Mouse (Mus musculus) stomach, adult 2 months (tissue): ENCODE data around the gene Cyp2d10. TPM values are rescaled to one million over a fixed set of nuclear protein-coding genes. Genes with fewer than 3 reads are reported as not detected.

Source experiments
- polyA plus RNA-seq: library from polyadenylated mRNA; depleted of rRNA; stranded (reverse); fragments of >200 nt; gene quantifications from 2 replicates; pipeline ENCODE4 v1.2.3, GENCODE M21; 2012; rRNA removed

Cyp2d10 gene
- polyA plus RNA-seq: 1.2 and 2.6 TPM in 2 replicates

GRCm38 (mm10) chr15:82406981-82407380 lies at the start of gene Cyp2d10:
Gene Cyp2d10, minus strand, starts transcription at chr15:82407195.

DNA sequence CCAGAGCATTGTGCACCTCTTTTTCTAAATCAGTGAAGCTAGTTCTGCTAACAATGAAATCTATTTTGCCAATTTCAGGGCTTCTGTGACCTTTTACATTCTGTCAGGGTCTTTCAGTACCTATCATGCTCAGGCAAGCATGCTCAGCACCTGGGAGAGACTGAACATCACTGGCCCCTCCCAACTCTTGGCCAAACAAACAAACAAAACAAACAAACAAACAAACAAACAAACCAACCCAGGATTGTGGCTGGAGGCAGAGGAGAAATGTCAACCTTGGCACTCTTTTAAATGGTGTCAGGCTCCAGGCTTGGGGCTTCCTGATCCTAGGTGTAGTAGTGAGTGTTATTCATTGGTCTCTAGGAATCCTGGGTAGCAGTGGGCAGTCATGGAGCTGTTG lies 26.1 kb upstream of the Cyp2d10 start, which contains the start of gene Cyp2d9:
Cyp2d9 (plus strand) TSS at position 301 of the 400 bp plus-strand sequence.

GRCm38 (mm10) chr15:82393922-82394321 lies 13.1 kb downstream of the Cyp2d10 start, which contains the start of gene Cyp2d11:
Gene Cyp2d11, minus strand, starts transcription at chr15:82394022.

DNA sequence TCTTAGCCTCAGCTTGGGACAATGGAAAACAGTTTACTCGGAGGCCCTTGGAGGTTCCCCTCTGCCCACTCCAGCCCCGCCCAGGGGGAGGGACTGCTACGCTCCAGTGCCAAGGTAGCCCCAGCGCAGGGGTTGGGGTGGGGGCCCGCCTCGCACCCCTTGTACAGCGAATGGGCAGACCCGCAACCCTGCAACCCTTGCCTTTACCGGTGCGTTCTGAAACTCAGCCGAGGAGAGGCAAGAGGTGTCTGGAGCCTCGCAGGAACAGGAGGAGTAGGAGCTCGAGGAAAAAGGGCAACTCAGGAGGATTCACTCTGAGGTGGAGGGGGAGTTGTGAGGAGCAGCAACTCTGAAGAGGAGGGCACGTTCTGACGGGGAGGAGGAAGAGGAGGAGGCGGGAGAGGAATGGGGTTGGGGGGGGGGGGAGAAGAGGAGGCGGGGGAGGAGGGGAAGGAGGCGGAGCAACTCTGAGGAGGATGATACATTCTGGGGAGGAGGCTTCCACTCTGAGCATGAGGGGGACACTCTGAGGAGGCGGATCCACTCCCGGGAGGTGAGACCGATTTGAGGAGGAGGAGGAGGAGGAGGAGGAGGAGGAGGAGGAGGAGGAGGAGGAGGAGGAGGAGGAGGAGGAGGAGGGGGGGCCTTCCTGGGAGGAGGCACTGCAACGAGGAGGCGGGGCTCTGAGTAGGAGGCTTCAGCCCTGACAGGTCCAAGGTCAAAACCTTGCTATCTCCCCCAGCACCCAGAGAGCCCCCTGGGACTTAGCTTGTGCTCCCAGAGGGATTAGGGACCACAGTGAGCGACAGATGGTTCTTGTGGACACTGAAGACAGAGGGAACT lies 26.9 kb downstream of the Cyp2d10 start, which contains the start of gene Cyp2d22:
Cyp2d22 (minus strand) TSS at position 390 of the 843 bp plus-strand sequence.

GRCm38 (mm10) chr15:82354126-82354945 lies 52.7 kb downstream of the Cyp2d10 start, which contains the start of gene Ndufa6:
Gene Ndufa6, minus strand, starts transcription at chr15:82354322.

Other genes starting within 250 kb of the Cyp2d10 start
- 0.22 and 0.34 TPM in 2 replicates for gene Shisa8, start 194.4 kb downstream of the Cyp2d10 start, polyA plus RNA-seq
- 0.11 and 0.12 TPM in 2 replicates for gene Tnfrsf13c, start 182.8 kb downstream of the Cyp2d10 start, polyA plus RNA-seq
- gene Cenpm, start 162.4 kb downstream of the Cyp2d10 start, polyA plus RNA-seq: 9.3 and 11.8 TPM in 2 replicates
- gene 1500009C09Rik, start 154.8 kb downstream of the Cyp2d10 start, polyA plus RNA-seq: 1.9 and 2.3 TPM in 2 replicates
- gene Sept3, start 132.3 kb downstream of the Cyp2d10 start, polyA plus RNA-seq: 0.52 and 0.78 TPM in 2 replicates
- not detected in 2 replicates for gene Wbp2nl, start 108.2 kb downstream of the Cyp2d10 start, polyA plus RNA-seq
- 163 and 182 TPM in 2 replicates for gene Naga, start 68.3 kb downstream of the Cyp2d10 start, polyA plus RNA-seq
- gene Pheta2, start 68.3 kb downstream of the Cyp2d10 start, polyA plus RNA-seq: 0.39 and 0.60 TPM in 2 replicates
- 131 and 168 TPM in 2 replicates for gene Smdt1, start 68.2 kb downstream of the Cyp2d10 start, polyA plus RNA-seq
- 81.5 and 107 TPM in 2 replicates for gene Ndufa6, start 52.9 kb downstream of the Cyp2d10 start, polyA plus RNA-seq
- gene Cyp2d22, start 26.9 kb downstream of the Cyp2d10 start, polyA plus RNA-seq: 8.1 and 12.2 TPM in 2 replicates
- gene Cyp2d11, start 13.2 kb downstream of the Cyp2d10 start, polyA plus RNA-seq: not detected in 2 replicates
- 0.08 and 0.98 TPM in 2 replicates for gene Cyp2d9, start 26.2 kb upstream of the Cyp2d10 start, polyA plus RNA-seq
- gene Cyp2d12, start 147.9 kb upstream of the Cyp2d10 start, polyA plus RNA-seq: not detected in 2 replicates
- 0.25 and 0.90 TPM in 2 replicates for gene Cyp2d34, start 213.8 kb upstream of the Cyp2d10 start, polyA plus RNA-seq